Mouse (Mus musculus): ENCODE data around the gene Ppp1r35. TPM values are rescaled to one million over a fixed set of nuclear protein-coding genes. Genes with fewer than 3 reads are reported as not detected.

Gene Ppp1r35
- total RNA-seq, 2 experiments from 2014 or later = 28.4 to 38.6 TPM

DNA sequence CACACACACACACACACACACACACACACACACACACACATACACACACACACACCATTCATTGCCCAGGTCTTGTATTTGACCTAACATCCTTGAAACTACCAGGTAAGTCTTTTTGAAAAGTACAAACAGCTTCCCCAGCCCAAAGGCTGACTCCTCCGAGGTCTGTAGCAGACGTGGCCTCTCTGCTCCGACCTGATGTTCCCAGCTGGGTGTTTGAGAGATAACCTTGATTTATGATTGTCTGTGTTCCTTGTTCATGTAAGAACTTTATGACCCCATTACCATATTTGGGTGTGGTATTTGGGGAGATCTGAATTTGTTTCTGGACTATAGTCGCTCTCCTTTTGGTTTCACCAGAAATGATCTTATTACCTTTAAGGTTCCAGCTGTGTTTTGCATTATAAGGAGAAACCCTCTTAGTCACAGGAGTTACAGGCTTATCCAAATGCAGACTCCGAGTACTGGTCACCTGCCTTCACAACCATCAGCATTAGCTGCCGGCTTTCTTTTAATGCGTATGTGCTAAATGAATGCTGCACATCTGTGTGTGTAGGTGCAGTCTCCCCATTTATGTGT lies 1.3 kb upstream of the Ppp1r35 start:
- DNase-seq = no peak
- intact Hi-C loops (cut with DNase I) = no loop called here

DNA sequence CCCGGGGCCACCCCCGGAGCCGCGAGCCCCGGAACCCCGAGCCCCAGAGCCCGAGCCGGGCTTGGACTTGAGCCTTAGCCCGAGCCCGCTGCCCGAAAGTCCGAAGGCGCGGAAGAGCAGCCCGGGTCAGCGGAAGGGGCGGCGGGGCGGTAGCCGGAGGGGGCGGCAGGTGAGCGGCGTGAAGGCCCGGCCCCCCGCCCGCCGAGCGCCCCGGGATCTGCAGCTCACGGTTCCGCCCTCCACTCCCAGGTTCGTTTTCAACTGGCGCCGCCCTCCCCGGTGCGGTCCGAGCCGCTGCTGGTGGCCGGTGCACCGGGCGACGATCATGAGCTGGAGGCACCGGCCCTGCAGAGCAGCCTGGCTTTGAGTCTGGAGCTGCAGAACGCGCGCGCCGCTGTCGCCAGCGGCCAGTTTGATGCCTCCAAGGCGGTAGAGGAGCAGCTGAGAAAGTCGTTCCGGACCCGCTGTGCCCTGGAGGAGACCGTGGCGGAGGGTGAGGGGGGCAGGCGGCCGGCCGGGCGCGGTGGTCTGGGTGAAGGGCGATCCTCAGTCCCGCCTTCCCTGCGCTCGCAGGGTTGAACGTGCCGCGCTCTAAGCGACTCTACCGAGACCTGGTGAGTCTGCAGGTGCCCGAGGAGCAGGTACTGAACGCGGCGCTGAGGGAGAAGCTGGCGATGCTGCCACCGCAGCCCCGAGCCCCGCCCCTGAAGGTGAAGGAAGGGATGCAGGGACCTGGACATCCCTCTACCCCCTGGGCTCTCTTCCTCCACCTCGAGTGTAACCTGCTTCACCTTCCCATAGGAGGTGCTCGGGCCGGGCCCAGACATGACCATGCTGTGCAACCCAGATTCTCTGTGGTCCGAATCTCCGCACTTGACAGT lies 644 bp downstream of the Ppp1r35 start:
- intact Hi-C loops (cut with DNase I) = no loop called here
- peak; percentile 27 for DNase-seq

DNA sequence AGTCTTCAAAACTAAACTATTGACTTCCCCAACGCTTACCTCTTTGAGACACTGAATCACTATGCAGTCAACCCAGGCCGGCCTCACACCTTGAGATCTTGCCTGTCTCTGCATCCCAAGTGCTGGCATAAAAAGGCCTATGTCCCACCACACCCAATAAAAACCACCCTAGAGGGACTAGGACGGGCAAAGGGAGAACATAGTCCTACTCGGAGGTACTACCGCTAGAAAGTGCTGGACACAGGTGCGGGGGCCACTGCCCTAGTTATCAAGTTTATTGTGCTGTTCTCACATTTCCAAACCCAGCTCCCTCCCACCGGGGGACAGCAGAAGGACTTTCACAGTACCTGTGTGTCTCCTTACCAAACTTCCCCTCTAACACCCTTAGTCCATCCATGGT lies 3.0 kb downstream of the Ppp1r35 start:
- intact Hi-C loops (cut with DNase I) = no loop called here
- DNase-seq = no peak

DNA sequence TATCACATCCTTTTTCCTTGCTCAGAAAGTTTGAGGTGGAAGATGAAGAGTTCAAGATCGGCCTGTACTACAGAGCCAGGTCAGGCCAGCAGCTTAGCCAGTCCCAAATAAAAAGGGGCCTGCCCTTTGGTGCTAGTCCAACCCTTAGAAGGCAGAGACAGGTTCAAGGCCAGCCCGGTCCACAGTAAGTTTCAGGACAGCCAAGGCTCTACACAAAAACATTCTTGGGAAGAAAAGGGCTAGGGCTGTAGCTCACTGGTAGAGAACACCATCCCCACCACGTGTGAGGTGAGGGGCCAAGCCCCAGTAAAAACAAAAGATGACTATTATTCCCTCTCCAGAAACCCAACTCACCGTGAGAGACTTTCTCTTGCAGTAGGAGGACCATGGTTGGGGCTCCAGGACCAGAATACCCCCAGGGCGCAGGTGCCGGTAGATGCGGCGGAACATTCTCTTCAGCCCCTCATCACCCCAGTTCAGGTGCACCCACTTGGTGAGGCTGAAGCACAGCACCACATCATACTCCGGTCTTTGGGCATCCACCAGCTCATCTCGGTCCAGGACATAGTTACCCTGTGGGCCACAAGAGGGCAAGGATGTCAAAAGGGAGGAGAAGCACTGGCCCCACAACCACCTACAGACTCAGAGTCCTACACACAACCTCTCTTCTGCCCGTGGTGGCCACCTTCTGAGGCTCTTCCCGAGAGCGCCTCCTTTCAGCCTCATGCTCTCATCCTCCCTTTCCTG lies 4.3 kb downstream of the Ppp1r35 start:
- no peak for DNase-seq
- intact Hi-C loops (cut with DNase I) = no loop called here

DNA sequence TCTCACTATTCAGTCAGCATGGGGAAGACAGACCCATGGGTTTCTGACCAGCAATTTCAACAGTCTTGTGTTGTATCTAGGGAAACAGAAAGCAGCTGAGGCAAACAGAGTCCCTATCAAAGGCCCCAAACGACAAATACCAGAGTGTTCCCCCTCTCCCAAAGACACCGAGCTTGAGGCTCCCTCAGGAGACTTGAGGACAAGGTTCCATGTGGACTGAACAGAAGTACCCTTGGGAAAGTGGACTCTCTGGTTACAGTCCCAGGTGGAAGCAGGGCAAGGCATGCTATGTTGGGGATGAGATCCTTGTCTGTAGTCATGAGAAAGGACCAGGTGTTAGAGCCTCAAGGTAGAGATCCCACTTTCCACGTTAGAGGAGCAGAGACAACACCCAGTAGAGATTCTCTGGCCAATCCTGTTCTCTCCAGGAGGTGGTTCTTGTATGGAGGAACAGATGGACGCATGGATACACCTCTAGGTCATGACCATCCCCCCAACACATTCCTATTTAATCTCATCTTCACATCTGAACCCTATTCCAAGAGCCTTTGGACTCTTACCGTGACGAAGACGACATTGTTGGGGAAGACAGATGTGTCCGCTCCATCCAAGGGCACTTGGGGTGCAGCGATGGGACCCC lies 5.4 kb downstream of the Ppp1r35 start:
- intact Hi-C loops (cut with DNase I) = no loop called here
- no peak for DNase-seq

DNA sequence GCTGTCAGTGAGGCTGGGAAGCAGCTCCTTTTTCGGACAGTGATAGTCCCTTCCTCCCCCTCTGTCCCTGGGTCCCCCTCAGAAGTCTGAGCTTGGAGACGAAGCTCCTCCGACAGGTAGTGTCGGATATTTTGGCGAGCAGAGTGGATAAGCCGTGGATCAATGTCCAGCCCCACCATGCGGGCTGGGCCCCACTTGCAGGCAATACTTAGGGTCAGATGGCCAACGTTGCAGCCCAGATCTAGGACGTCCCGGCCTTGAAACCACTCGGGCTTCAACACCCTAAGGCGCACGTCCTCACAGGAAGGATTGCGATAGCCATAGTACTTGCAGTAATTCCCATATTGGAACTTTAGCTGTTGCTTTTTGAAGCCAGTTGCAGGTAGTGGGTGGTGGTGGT lies 5.9 kb downstream of the Ppp1r35 start:
- DNase-seq = no peak
- intact Hi-C loops (cut with DNase I) = no loop called here

DNA sequence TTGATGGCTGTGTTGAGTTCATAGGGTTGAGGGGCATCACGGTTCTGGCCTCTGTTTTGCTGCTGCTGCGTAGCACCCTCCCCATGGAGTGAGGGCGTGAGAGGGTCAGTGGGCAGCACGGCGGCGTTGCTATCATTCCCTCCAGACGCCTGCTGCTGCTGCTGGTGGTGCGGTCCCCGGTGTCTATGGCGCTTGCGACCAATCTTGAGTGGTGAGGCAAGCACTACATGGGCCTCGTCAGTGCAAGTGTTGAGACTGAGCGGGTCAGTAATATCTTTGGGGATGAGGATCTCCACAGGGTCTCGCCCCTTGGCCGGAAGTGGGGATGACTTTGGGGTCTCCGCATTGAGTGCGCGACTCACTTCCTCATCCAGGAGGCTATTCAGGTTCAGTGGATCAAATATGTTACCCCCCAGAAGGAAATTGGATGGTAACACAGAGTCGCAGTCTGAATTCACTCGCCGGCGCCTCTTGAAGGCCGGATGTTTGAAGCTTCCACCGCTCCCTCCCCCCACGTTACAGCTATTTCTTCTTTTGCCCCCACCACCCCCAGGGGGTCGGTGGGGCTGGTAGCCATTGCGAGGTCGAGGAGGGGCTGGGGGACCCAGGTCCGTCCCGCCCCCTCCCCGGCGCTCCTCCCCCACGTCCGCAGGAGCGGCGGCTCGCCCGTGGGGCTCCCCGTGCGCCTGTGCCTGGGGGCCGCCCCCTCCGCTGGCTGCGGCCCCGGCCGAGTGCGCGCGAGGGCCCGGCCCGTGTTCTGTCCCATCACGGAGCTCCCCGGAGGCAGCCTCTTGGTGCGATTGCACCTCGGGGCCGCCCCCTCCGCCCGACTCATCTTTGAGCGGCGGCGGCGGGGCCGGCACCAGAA lies 6.7 kb downstream of the Ppp1r35 start:
- intact Hi-C loops (cut with DNase I) = no loop called here
- no peak for DNase-seq

DNA sequence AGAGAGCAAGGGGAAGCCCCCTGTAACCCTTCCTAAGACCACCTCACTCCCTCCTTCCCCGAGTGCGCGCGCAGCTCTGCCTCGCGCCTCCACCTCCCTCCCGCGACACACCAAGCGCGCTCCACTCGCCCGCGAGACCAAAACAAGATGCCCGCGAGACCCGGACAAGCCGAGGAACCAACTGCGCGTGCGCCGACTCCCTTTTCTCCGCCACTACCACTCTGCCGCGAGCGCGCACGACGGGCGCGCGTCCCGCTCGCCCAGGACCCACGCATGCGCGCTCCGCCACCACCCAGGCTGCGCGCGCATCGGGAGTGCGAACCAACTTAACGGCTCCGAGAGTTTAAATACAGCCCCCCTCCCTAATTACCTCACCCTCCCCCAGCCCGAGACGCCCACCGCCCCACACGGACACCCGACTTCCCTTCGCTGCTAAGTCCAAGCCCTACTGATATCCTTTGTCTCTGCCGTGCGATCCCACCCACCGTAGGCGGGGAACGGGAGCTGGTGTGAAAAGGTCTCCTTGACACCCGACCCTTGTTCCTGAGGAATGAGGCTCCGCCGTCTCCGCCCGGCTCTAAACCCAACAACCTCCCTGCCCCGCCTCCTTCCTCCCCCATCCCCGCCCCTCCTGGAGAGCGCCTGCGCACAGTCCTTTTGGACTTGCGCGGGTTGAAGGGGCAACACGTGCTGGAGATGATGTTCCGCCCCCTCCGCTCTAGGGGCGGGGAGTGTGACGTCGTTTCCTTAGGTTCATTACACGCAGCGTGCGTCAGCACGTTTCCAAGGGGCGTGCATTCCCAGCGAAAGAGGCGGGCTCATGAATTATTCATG lies 7.7 kb downstream of the Ppp1r35 start:
- peak; percentile 100 for DNase-seq
- intact Hi-C loops (cut with DNase I) = no loop called here

DNA sequence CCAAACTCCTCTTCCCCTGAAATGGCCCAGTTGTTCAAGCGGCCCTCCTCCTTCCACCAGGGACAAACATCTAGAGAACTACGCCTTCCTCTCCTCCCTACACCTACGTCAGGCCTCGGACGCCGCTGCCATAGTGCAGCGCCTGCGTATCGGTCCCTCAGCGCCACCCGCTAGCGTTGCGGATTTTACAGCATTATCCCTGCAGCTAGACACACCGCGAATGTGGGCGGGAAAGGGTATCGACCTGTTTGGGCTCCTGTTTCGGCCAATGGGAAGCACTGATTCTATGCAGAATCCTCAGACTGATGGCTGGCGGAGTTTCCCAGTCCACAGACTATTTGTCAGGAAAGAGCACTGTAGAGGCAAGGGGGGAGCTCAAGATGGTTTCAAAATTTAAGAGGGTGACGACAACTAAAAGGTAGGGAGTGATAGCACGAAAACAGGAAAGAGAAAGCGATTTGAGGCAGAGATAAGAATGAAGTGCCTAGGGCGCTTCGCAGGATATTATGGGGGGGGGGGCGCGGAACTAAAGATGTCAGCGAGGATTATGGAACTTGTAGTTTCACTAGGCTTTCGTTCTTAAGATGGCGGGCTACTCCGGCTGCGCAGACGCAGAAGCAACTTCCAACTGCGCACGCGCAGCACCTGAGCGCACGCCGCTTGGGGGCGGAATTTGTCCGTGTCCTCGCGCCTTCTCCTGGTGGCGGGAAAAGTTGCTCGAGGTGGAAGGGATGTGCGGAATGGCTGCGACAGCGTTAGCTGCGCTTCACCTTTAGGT lies 8.7 kb downstream of the Ppp1r35 start, which contains the start of the genes Mepce and Zcwpw1:
TSS of gene Mepce (minus strand) at position 505 of the 778 bp plus-strand sequence.
TSS of gene Zcwpw1 (plus strand) at position 648 of the 778 bp plus-strand sequence.
- intact Hi-C loops (cut with DNase I) = no loop called here
- DNase-seq = peak; percentile 97

DNA sequence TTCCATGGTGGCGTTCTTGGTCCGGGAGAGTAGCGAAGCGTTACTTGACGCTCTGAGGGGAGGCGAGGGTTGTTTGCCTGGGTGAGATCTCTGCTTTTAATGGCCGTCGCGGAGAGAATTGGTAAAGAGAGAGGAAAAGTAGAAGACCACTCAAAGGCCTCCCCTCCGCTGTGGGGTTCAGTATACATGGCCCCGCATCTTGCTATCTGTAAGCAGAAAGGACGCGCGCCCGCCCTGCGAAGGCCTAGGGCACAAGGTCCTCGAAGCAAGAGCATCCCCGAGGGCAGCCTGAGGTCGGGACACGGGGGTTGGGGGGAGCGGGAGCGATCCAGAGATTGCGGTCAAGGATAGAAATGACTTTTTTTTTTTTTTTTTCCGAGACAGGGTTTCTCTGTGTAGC lies 9.5 kb downstream of the Ppp1r35 start:
- peak; percentile 22 for DNase-seq
- intact Hi-C loops (cut with DNase I) = no loop called here

DNA sequence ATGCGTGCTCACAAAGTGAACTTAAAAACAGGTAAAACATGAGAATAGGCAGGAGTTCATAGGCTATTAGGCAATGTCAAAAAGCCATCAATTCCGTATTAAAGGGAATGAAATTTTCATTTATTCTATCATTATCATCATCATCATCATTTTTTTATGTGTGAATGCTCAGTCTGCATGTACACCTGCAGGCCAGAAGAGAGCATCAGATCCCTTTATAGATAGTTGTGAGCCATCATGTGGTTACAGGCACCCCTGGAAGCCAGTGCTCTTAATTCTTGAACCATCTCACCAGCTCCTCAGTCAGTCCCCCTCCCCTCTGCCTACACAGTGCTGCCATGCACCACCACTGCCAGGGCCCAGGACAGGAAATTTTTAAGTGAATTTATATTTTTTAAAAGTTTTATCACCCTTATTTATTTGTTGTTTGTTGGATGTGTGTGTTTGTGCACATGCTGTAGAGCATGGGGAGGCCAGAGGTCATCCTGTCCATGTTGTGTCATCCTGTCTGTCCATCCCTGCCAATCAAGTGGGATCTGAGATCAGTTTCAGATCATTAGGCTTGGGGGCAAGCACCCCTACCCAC lies 10.4 kb downstream of the Ppp1r35 start:
- no peak for DNase-seq
- intact Hi-C loops (cut with DNase I) = no loop called here

DNA sequence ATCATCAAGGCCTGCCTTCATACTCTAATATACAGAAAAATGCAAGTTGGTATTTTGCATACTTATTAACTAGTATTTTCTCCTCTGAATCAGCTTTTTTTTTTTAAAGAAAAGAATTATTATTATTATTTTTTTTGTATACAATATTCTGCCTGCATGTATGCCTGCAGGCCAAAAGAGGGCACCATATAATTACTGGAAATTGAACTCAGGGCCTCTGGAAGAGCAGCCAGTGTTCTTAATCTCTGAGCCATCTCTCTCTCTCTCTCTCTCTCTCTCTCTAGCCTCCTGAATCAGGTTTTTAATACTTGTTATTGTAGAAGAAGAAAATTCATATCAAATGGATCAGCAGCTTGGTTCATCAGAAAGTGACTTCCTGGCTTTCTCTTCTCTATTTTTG lies 12.9 kb downstream of the Ppp1r35 start:
- no peak for DNase-seq
- intact Hi-C loops (cut with DNase I) = loop anchor here (5.0 kb wide), 1 partner anchor 96 kb away; no protein-coding TSS in a partner anchor

DNA sequence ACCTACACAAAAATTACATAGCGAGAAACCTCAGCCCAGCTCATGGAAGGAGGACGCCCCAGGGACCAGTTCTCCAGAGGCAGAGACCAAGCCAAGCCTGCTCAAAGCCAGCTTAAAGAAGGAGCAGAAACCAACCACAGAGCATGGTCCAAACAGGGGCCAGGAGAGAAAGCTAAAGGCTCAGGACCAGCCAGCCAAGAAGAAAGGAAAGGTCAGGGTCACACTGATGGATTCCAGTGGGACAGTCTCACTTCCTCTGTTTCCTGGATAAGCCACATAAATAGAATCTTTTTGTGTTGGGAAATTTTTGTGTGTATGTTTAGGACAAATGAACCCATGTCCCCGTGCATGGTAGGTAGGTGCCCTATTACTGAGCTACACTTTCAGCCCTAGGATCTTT lies 18.0 kb downstream of the Ppp1r35 start:
- intact Hi-C loops (cut with DNase I) = no loop called here
- DNase-seq = no peak

DNA sequence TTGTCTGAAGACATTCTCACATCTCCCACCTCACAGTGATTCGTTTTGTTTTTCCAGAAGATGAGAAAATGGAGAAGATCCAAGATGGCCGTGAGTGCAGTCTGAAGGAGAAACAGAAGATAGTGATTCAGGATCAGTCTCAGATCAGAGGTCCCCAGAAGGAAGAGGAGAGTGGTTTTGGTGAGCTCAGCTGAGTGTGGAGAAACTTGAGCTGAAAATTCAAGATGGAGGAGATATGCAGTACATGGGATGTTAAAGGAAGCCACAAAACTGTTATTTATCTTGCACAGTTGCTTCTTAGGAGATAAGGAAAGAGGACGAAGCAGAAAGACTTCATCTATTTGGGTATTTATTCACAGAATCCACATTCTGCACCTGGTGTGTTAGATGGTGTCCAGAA lies 22.3 kb downstream of the Ppp1r35 start:
- DNase-seq = no peak
- intact Hi-C loops (cut with DNase I) = no loop called here

DNA sequence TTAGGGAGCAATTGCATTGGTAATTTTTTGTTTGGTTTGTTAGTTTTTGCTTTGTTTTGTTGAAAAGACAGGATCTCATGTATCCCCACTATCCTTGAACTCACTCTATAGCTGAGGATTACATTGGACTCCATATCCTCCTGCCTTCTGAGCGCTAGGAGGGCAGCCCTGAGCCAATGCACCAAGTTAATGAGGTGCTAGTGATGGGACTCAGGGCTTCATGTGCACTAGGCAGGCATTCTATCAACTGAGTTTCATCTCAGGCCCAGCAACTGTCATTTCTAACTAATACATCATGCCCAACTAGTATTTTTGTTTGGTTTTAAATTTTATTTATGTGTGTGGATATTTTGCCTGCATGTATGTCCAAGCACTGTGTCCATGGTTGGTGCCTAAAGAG lies 27.5 kb downstream of the Ppp1r35 start:
- DNase-seq = no peak
- intact Hi-C loops (cut with DNase I) = no loop called here

DNA sequence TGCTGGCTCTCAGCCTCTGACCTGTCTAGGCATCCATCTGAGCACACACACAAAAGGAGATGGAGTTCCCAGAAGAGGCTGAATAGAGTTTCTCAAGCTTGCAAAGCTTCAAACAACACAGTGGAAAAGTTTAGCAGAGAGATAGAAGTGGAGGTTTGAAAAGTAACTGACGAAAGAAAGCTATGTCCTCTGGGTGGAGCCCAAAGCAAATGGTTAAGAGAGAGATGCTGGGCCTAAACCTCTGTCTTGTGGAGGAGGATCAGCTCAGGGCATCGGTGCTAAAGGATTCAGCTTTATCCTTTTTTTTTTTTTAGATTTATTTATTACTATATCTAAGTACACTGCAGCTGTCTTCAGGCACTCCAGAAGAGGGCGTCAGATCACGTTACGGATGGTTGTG lies 29.7 kb downstream of the Ppp1r35 start:
- intact Hi-C loops (cut with DNase I) = no loop called here
- DNase-seq = no peak

DNA sequence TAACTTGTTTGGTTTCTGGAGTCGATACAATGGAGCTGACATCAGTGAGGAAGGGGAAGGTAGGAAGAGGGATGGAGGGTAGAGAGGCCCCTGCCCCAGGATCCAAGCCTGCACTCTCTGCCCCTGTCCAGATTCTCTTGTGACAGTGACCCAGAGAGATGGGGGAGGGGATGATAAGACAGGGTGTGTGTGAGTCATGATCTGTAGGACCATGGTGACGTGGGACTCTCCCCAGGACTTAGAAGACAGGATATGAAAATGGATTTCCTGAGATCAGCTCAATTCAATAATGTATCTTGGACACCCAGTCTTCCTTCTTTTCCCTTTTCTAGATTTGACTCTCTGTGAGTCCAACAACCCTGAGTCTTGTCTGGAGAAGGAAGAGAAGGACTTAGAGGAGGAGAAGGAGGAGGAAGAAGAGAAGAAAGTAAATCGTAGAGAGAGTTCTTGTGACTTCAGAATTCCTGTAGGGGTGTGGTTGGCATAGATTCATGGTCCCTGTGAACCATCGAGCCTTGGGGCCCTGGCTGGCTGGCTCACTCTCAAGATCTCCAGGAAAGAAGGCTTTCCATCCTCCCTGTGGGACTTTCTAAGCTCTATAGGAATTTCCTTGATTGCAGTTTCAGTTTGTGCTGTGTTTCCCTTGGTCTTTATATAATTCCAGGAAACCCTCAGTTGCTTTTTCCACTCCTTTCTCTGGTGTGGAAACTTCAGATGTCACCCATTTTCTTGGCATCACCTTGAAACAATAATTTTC lies 39.0 kb downstream of the Ppp1r35 start:
- intact Hi-C loops (cut with DNase I) = no loop called here
- DNase-seq = no peak
